Mouse (Mus musculus) heart, postnatal 0 days (tissue): ENCODE measurements around the gene Rmdn2.

Source experiments
- CTCF ChIP-seq: IDR thresholded peaks from 2 replicates; pipeline ENCODE4 v1.5.1; 2016; ENCODE audit warnings: antibody characterized with exemption, control low read depth, low read depth
- EP300 ChIP-seq: IDR thresholded peaks from 2 replicates; pipeline ENCODE4 v1.6.1; 2016; ENCODE audit warnings: antibody characterized with exemption, low read depth

GRCm38 (mm10) chr17:79605794-79606193 lies 5.9 kb upstream of the Rmdn2 start:
- no peak for TF ChIP-seq CTCF
- TF ChIP-seq EP300, result no peak
